Mouse (Mus musculus): ENCODE measurements around the gene Mycbp2. TPM values are rescaled to one million over a fixed set of nuclear protein-coding genes. Genes with fewer than 3 reads are reported as not detected.

Mycbp2 gene
- polyA plus RNA-seq, 1 experiment from 2014 or later, result 24.8 TPM

DNA sequence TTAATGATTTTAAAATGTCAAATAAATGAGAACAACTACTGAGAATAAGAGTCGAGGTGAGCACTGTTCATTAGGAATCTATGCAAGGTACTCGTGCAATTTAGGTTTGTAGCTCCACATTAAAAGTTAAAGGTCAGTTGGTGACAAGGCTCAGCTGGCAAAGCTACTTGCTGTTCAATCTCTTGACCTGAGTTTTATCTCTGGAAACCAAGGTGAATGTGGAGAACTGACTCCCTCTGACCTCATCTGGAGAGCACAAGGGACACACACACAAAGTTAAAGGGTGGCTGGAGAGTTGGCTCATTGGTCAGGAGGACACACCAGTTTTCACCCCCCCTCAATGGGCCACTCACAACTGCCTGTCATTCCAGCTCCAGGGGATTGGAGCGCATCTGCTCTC, 245.4 kb downstream of the Mycbp2 start:
- 82% methylated on average over 3 of the region's 3 CpGs for WGBS
- ATAC-seq (ENCODE audit: low FRiP score), result no peak
- H3K4me2 ChIP-seq, result no peak overlapping the region
- no peaks in the 10 kb centered on the region for H3K27me3 ChIP-seq (ENCODE audit: control insufficient read depth, insufficient read depth, low read length)
- peak; percentile 75 for DNase-seq (ENCODE audit: low spot score, missing footprints)
- H3K4me3 ChIP-seq (ENCODE audit: low read depth, low read length), result no peak overlapping the region
- no peaks in the 10 kb centered on the region for H3K9me3 ChIP-seq (ENCODE audit: control insufficient read depth, low read length)
- H3K9ac ChIP-seq (ENCODE audit: low read length), result no peak overlapping the region
- no peaks in the 10 kb centered on the region for H3K36me3 ChIP-seq (ENCODE audit: control insufficient read depth, insufficient read depth, low read length)
- H3K27ac ChIP-seq (ENCODE audit: low read depth, low read length), result no peak overlapping the region
- peaks cover 8% of the 10 kb centered on the region; the same call in 1 of the 2 replicates for H3K4me1 ChIP-seq (ENCODE audit: control insufficient read depth, insufficient read depth, low read length)

DNA sequence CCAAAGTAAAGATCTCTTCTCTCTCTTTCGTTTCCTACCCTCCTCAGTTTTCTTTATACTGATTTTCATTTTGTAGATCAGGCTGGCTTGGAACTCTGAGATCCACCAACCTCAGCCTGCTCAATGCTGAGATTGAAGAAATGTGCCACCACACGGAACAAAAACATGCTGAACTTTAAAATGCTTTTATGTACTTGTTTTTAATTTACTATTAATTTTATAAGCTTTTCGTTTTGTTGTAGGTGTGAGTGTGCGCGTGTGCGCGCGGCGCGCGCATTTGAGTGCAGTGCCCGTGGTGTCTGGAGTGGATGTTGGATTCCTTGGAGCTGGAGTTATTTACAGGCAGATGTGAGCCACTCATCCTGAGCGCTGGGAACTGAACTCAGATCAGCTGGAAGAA, 246.3 kb downstream of the Mycbp2 start:
- Histone ChIP-seq H3K27ac (ENCODE audit: low read depth, low read length) (no peak overlapping the region), H3K27me3 (ENCODE audit: control insufficient read depth, insufficient read depth, low read length) (no peaks in the 10 kb centered on the region), H3K4me2 (peak overlapping the region; percentile 63), H3K36me3 (ENCODE audit: control insufficient read depth, insufficient read depth, low read length) (no peaks in the 10 kb centered on the region), H3K9ac (ENCODE audit: low read length) (no peak overlapping the region), H3K4me1 (ENCODE audit: control insufficient read depth, insufficient read depth, low read length) (peaks cover 8% of the 10 kb centered on the region; the same call in 1 of the 2 replicates), H3K9me3 (ENCODE audit: control insufficient read depth, low read length) (no peaks in the 10 kb centered on the region), H3K4me3 (ENCODE audit: low read depth, low read length) (no peak overlapping the region)
- DNase-seq (ENCODE audit: low spot score, missing footprints) (peak; percentile 73), ATAC-seq (ENCODE audit: low FRiP score) (no peak)
- 84% methylated on average over 13 of the region's 13 CpGs for WGBS

GRCm38 (mm10) chr14:103099238-103099933, 247.2 kb downstream of the Mycbp2 start, which contains the start of gene Fbxl3:
Gene Fbxl3 (minus strand): TSS chr14:103099566.
- Histone ChIP-seq H3K4me2 (peak within 1 kb of the TSS; percentile 63), H3K36me3 (ENCODE audit: control insufficient read depth, insufficient read depth, low read length) (no peaks in the 10 kb centered on the region), H3K27ac (ENCODE audit: low read depth, low read length) (peak within 1 kb of the TSS; percentile 98), H3K9me3 (ENCODE audit: control insufficient read depth, low read length) (no peaks in the 10 kb centered on the region), H3K27me3 (ENCODE audit: control insufficient read depth, insufficient read depth, low read length) (no peaks in the 10 kb centered on the region), H3K4me3 (ENCODE audit: low read depth, low read length) (peak within 1 kb of the TSS; percentile 93), H3K4me1 (ENCODE audit: control insufficient read depth, insufficient read depth, low read length) (peaks cover 8% of the 10 kb centered on the region; the same call in 1 of the 2 replicates), H3K9ac (ENCODE audit: low read length) (peak within 1 kb of the TSS; percentile 99)
- peak; percentile 99 for DNase-seq (ENCODE audit: low spot score, missing footprints)
- under 1% methylated on average over 77 of the region's 88 CpGs for WGBS
- ATAC-seq (ENCODE audit: low FRiP score), result peak; percentile 89

DNA sequence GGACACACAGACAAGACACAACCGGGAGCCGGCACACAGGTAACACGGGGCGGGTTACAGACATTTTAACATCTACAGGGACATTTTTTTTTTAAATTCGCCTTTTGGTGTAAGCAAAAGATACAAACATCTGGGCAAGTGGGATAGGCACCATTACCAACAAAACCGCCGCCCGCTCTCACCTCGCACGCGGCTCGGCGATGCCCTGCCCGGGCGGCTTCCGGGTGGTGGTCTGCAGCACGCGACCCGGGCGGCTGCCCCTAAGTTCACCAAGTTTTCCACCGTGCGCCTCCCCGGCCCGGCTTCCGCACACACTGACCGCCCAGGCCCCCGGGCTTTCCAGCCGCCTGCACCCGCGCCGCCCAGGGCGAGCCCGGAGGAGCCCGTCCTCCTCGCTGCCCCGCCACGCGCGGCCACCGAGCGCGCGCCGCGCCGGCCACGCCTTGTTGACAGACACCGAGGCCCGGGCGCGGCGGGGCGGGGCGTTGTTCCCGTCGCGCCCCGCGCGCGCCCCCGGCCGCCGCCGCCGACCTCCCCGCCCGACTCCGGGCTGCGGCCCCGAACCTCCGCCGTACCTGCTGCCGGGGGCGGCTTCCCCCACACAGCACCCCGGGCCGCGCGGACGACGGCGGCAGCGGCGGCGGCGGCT, 247.9 kb downstream of the Mycbp2 start:
- WGBS, result 1% methylated on average over 68 of the region's 86 CpGs

GRCm38 (mm10) chr14:103098213-103098586, 248.4 kb downstream of the Mycbp2 start:
- Histone ChIP-seq H3K4me1 (ENCODE audit: control insufficient read depth, insufficient read depth, low read length) (peaks cover 8% of the 10 kb centered on the region; the same call in 1 of the 2 replicates), H3K36me3 (ENCODE audit: control insufficient read depth, insufficient read depth, low read length) (no peaks in the 10 kb centered on the region), H3K4me3 (ENCODE audit: low read depth, low read length) (peak overlapping the region; percentile 93), H3K27ac (ENCODE audit: low read depth, low read length) (0 out of 2 replicates have a peak overlapping the region, but pooled peaks have one; percentile 98), H3K27me3 (ENCODE audit: control insufficient read depth, insufficient read depth, low read length) (no peaks in the 10 kb centered on the region), H3K9ac (ENCODE audit: low read length) (peak overlapping the region; percentile 99), H3K9me3 (ENCODE audit: control insufficient read depth, low read length) (no peaks in the 10 kb centered on the region), H3K4me2 (peak overlapping the region; percentile 63)
- ATAC-seq (ENCODE audit: low FRiP score) (no peak), DNase-seq (ENCODE audit: low spot score, missing footprints) (no peak)
- WGBS, result 3% methylated on average over 2 of the region's 2 CpGs

More for the DNA sequence above, 247.9 kb downstream of the Mycbp2 start:
- ATAC-seq (ENCODE audit: low FRiP score), result peak; percentile 88
- DNase-seq (ENCODE audit: low spot score, missing footprints), result peak; percentile 97
- H3K36me3 ChIP-seq (ENCODE audit: control insufficient read depth, insufficient read depth, low read length), result no peaks in the 10 kb centered on the region
- peak overlapping the region; percentile 99 for H3K9ac ChIP-seq (ENCODE audit: low read length)
- H3K27me3 ChIP-seq (ENCODE audit: control insufficient read depth, insufficient read depth, low read length), result no peaks in the 10 kb centered on the region
- no peaks in the 10 kb centered on the region for H3K9me3 ChIP-seq (ENCODE audit: control insufficient read depth, low read length)
- peak overlapping the region; percentile 93 for H3K4me3 ChIP-seq (ENCODE audit: low read depth, low read length)
- peak overlapping the region; percentile 98 for H3K27ac ChIP-seq (ENCODE audit: low read depth, low read length)
- peaks cover 8% of the 10 kb centered on the region; the same call in 1 of the 2 replicates for H3K4me1 ChIP-seq (ENCODE audit: control insufficient read depth, insufficient read depth, low read length)
- peak overlapping the region; percentile 63 for H3K4me2 ChIP-seq

GRCm38 (mm10) chr14:103096621-103097020, 250.0 kb downstream of the Mycbp2 start:
- Histone ChIP-seq H3K27ac (ENCODE audit: low read depth, low read length) (no peak overlapping the region), H3K4me3 (ENCODE audit: low read depth, low read length) (no peak overlapping the region), H3K4me1 (ENCODE audit: control insufficient read depth, insufficient read depth, low read length) (peaks cover 8% of the 10 kb centered on the region; the same call in 1 of the 2 replicates), H3K9me3 (ENCODE audit: control insufficient read depth, low read length) (no peaks in the 10 kb centered on the region), H3K27me3 (ENCODE audit: control insufficient read depth, insufficient read depth, low read length) (no peaks in the 10 kb centered on the region), H3K4me2 (no peak overlapping the region), H3K9ac (ENCODE audit: low read length) (no peak overlapping the region), H3K36me3 (ENCODE audit: control insufficient read depth, insufficient read depth, low read length) (no peaks in the 10 kb centered on the region)
- WGBS, result 87% methylated on average over 6 of the region's 6 CpGs
- DNase-seq (ENCODE audit: low spot score, missing footprints) (peak; percentile 39), ATAC-seq (ENCODE audit: low FRiP score) (no peak)

- WGBS, result 90% methylated on average over 8 of the region's 8 CpGs
- H3K27ac ChIP-seq (ENCODE audit: low read depth, low read length), result no peak overlapping the region
- no peaks in the 10 kb centered on the region for H3K9me3 ChIP-seq (ENCODE audit: control insufficient read depth, low read length)
- ATAC-seq (ENCODE audit: low FRiP score) (no peak), DNase-seq (ENCODE audit: low spot score, missing footprints) (peak; percentile 82)
- H3K27me3 ChIP-seq (ENCODE audit: control insufficient read depth, insufficient read depth, low read length), result no peaks in the 10 kb centered on the region
- peaks cover 8% of the 10 kb centered on the region; the same call in 1 of the 2 replicates for H3K4me1 ChIP-seq (ENCODE audit: control insufficient read depth, insufficient read depth, low read length)
- no peak overlapping the region for H3K9ac ChIP-seq (ENCODE audit: low read length)
- no peaks in the 10 kb centered on the region for H3K36me3 ChIP-seq (ENCODE audit: control insufficient read depth, insufficient read depth, low read length)
- no peak overlapping the region for H3K4me2 ChIP-seq
- no peak overlapping the region for H3K4me3 ChIP-seq (ENCODE audit: low read depth, low read length)
Observed at GRCm38 (mm10) chr14:103095826-103096225, 250.8 kb downstream of the Mycbp2 start.

DNA sequence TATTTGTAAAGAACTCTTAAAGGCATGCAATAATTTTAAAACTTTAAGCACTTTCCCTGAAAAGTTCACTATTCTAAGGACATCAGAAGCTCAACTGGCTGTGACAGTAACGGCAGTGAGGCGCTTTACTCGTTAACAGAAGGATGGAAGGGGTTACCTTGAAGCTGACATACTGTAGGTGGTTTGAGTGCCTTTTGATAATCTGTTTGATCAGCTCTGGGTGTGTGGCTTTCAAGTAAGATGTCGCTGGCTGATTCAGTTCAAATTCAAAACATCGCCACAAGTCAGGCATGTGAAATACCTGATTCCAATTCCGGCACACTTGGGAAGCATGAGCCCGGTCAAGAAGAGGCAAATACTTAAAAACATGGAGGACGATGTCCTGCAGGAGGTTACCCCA, 251.6 kb downstream of the Mycbp2 start:
- H3K27ac ChIP-seq (ENCODE audit: low read depth, low read length), result no peak overlapping the region
- no peaks in the 10 kb centered on the region for H3K27me3 ChIP-seq (ENCODE audit: control insufficient read depth, insufficient read depth, low read length)
- H3K4me2 ChIP-seq, result no peak overlapping the region
- 95% methylated on average over 8 of the region's 8 CpGs for WGBS
- H3K4me3 ChIP-seq (ENCODE audit: low read depth, low read length), result no peak overlapping the region
- H3K4me1 ChIP-seq (ENCODE audit: control insufficient read depth, insufficient read depth, low read length), result peaks cover 8% of the 10 kb centered on the region; the same call in 1 of the 2 replicates
- H3K9me3 ChIP-seq (ENCODE audit: control insufficient read depth, low read length), result no peaks in the 10 kb centered on the region
- no peaks in the 10 kb centered on the region for H3K36me3 ChIP-seq (ENCODE audit: control insufficient read depth, insufficient read depth, low read length)
- H3K9ac ChIP-seq (ENCODE audit: low read length), result no peak overlapping the region
- ATAC-seq (ENCODE audit: low FRiP score) (no peak), DNase-seq (ENCODE audit: low spot score, missing footprints) (peak; percentile 21)

DNA sequence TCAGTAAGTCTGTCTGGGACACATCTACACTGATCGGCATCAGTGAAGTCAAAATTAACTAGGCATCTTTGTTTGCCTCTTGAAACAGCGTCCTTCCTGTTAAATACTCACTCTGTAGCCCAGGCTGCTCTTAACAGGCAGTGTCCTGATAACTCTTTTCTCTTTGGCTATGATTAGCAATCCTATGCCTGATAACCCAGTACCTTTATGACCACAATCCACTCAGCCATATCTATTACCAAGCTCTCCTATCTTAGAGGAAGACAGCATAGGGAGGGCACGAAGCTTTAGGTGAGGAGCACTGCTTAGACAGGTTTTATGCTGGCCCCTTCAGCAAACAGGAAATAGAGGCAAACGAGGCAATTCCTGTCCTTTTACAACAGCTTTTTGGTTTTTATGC, 252.9 kb downstream of the Mycbp2 start:
- no peak overlapping the region for H3K4me2 ChIP-seq
- ATAC-seq (ENCODE audit: low FRiP score) (no peak), DNase-seq (ENCODE audit: low spot score, missing footprints) (peak; percentile 33)
- no peaks in the 10 kb centered on the region for H3K9me3 ChIP-seq (ENCODE audit: control insufficient read depth, low read length)
- H3K27ac ChIP-seq (ENCODE audit: low read depth, low read length), result no peak overlapping the region
- H3K27me3 ChIP-seq (ENCODE audit: control insufficient read depth, insufficient read depth, low read length), result no peaks in the 10 kb centered on the region
- peaks cover 2% of the 10 kb centered on the region; the same call in 1 of the 2 replicates for H3K36me3 ChIP-seq (ENCODE audit: control insufficient read depth, insufficient read depth, low read length)
- no peak overlapping the region for H3K9ac ChIP-seq (ENCODE audit: low read length)
- no peak overlapping the region for H3K4me3 ChIP-seq (ENCODE audit: low read depth, low read length)
- WGBS, result 91% methylated on average over 4 of the region's 4 CpGs
- peaks cover 8% of the 10 kb centered on the region; the same call in 1 of the 2 replicates for H3K4me1 ChIP-seq (ENCODE audit: control insufficient read depth, insufficient read depth, low read length)

Data from midbrain, embryonic 11.5 days (tissue).